Mouse (Mus musculus) liver, postnatal 0 days (tissue): ENCODE results near the gene Pkp1.

ENCODE experiments used
- CTCF ChIP-seq: sonication (generic); IDR thresholded peaks from 2 replicates; pipeline ENCODE4 v1.5.1; 2016; ENCODE audit warnings: antibody characterized with exemption, low read depth
- EP300 ChIP-seq: IDR thresholded peaks from 2 replicates; pipeline ENCODE4 v1.6.1; 2016; ENCODE audit warnings: antibody characterized with exemption, low read depth, mild to moderate bottlenecking

DNA sequence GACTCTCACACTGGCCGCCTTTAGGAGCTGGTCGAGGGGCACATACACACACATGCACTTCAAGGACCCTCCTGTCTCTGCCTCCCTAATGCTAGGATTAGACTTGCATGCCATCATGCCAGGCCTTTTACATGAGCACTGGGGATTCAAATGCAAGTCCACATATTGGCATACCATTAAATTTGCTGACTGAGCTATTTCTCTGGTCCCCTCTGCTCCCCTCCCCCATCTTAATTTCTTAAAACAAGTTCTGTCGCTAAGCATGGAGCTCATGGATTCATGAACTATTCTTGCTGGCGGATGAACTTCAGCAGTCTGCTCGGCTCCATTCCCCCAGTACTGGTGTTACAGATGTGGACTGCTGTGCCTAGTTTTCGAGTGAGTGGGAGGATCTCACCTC is 26.2 kb downstream of the Pkp1 start:
- no peak for TF ChIP-seq CTCF
- TF ChIP-seq EP300: no peak
